Mouse (Mus musculus): ENCODE data around the gene Zfp316. TPM values are rescaled to one million over a fixed set of nuclear protein-coding genes. Genes with fewer than 3 reads are reported as not detected.

Gene Zfp316
- total and polyA plus RNA-seq, 3 experiments, result 4.3 to 4.8 TPM; not detected in 1

GRCm38 (mm10) chr5:143252039-143252438 is 17.8 kb downstream of the Zfp316 start (continued):
- no peak for TF ChIP-seq SMC3 (IDR thresholded peaks at IDR 0.05; ENCODE audit: low read depth, low read length)

GRCm38 (mm10) chr5:143244926-143245325 is 24.9 kb downstream of the Zfp316 start:
- Histone ChIP-seq H3K27me3 (ENCODE audit: control insufficient read depth in 1 of 2, insufficient read depth in 2 of 2, low read length in 2 of 2) (no peaks in the 10 kb centered on the region), H3K4me1 (ENCODE audit: control insufficient read depth in 1 of 2, insufficient read depth in 2 of 2, low read length in 2 of 2) (no peaks in the 10 kb centered on the region), H3K36me3 (ENCODE audit: control insufficient read depth in 1 of 2, insufficient read depth in 2 of 2, low read length in 2 of 2) (peaks cover 0 to 9% of the 10 kb centered on the region in 2 experiments; a peak in 2 of 4 replicates), H3K9ac (ENCODE audit: control insufficient read depth, low read depth, low read length, poor library complexity, severe bottlenecking) (no peak overlapping the region), H3K9me3 (replicated peaks; ENCODE audit: insufficient read depth, low read length) (no peaks in the 10 kb centered on the region), H3K79me2 (ENCODE audit: control insufficient read depth, insufficient read depth, low read length, poor library complexity) (no peaks in the 10 kb centered on the region), H3K4me3 (ENCODE audit: control insufficient read depth in 1 of 2, insufficient read depth in 1 of 2, low read depth in 2 of 2, low read length in 2 of 2) (no peak overlapping the region), H3K27ac (ENCODE audit: control insufficient read depth, low read depth, low read length) (no peak overlapping the region)
- no peak for DNase-seq (ENCODE audit: low read depth, low spot score)
- TF ChIP-seq GATA1 (IDR thresholded peaks at IDR 0.05; ENCODE audit: low read depth, low read length) (no peak), TAL1 (IDR thresholded peaks at IDR 0.05; ENCODE audit: low read length) (no peak), ETS1 (IDR thresholded peaks at IDR 0.05; ENCODE audit: low read depth, low read length) (no peak), RCOR1 (IDR thresholded peaks at IDR 0.05; ENCODE audit: low read depth, low read length) (no peak), USF2 (IDR thresholded peaks at IDR 0.05; ENCODE audit: borderline replicate concordance in 1 of 2, insufficient read depth in 1 of 2, low read depth in 1 of 2, low read length in 2 of 2) (no peak), EP300 (IDR thresholded peaks at IDR 0.05; ENCODE audit: low read depth in 1 of 2, low read length in 2 of 2) (no peak), TBP (IDR thresholded peaks at IDR 0.05; ENCODE audit: low read depth, low read length) (no peak), MAZ (IDR thresholded peaks at IDR 0.05; ENCODE audit: low read depth, low read length) (no peak), KAT2A (conservative IDR thresholded peaks at IDR 0.05; ENCODE audit: low read depth, low read length) (no peak), UBTF (IDR thresholded peaks at IDR 0.05; ENCODE audit: borderline replicate concordance, insufficient read depth, low read depth, low read length) (no peak), ZC3H11A (IDR thresholded peaks at IDR 0.05; ENCODE audit: low read depth, low read length) (no peak), SMC3 (IDR thresholded peaks at IDR 0.05; ENCODE audit: low read depth, low read length) (no peak)

- H3K27ac ChIP-seq (ENCODE audit: control insufficient read depth, low read depth, low read length), result no peak overlapping the region
- DNase-seq (ENCODE audit: low read depth, low spot score), result no peak
- H3K4me3 ChIP-seq (ENCODE audit: control insufficient read depth in 1 of 2, insufficient read depth in 1 of 2, low read depth in 2 of 2, low read length in 2 of 2), result peak overlapping the region; percentile 63 to 86
- H3K79me2 ChIP-seq (ENCODE audit: control insufficient read depth, insufficient read depth, low read length, poor library complexity), result peaks cover 8% of the 10 kb centered on the region
- peaks cover 0 to 17% of the 10 kb centered on the region in 2 experiments; a peak in 2 of 4 replicates for H3K4me1 ChIP-seq (ENCODE audit: control insufficient read depth in 1 of 2, insufficient read depth in 2 of 2, low read length in 2 of 2)
- peak overlapping the region; percentile 86 for H3K9ac ChIP-seq (ENCODE audit: control insufficient read depth, low read depth, low read length, poor library complexity, severe bottlenecking)
- no peaks in the 10 kb centered on the region for H3K9me3 ChIP-seq (replicated peaks; ENCODE audit: insufficient read depth, low read length)
- peaks cover 4 to 10% of the 10 kb centered on the region in 2 experiments; a peak in 3 of 4 replicates for H3K36me3 ChIP-seq (ENCODE audit: control insufficient read depth in 1 of 2, insufficient read depth in 2 of 2, low read length in 2 of 2)
- TF ChIP-seq NRF1 (IDR thresholded peaks at IDR 0.05; ENCODE audit: insufficient read depth, low read depth, low read length, poor library complexity, severe bottlenecking) (no peak), ZNF384 (IDR thresholded peaks at IDR 0.05; ENCODE audit: low read depth, low read length) (no peak), MYC (IDR thresholded peaks at IDR 0.05; ENCODE audit: low read depth, low read length) (no peak), MEF2A (IDR thresholded peaks at IDR 0.05; ENCODE audit: extremely low read depth, insufficient replicate concordance, low read depth, low read length, poor library complexity, severe bottlenecking) (no peak), TBP (IDR thresholded peaks at IDR 0.05; ENCODE audit: low read depth, low read length) (no peak), JUND (IDR thresholded peaks at IDR 0.05; ENCODE audit: low read depth, low read length) (no peak), ZC3H11A (IDR thresholded peaks at IDR 0.05; ENCODE audit: low read depth, low read length) (no peak), POLR2AphosphoS5 (IDR thresholded peaks at IDR 0.05; ENCODE audit: borderline replicate concordance, low read depth, low read length) (no peak), HCFC1 (IDR thresholded peaks at IDR 0.05; ENCODE audit: low read depth, low read length) (no peak), POLR2A (IDR thresholded peaks at IDR 0.05; ENCODE audit: control insufficient read depth in 1 of 2, insufficient read depth in 1 of 2, low read depth in 1 of 2, low read length in 2 of 2, poor library complexity in 1 of 2) (no peak), KAT2A (conservative IDR thresholded peaks at IDR 0.05; ENCODE audit: low read depth, low read length) (no peak), RCOR1 (IDR thresholded peaks at IDR 0.05; ENCODE audit: low read depth, low read length) (no peak), CHD1 (IDR thresholded peaks at IDR 0.05; ENCODE audit: low read depth, low read length) (no peak), CTCF (IDR thresholded peaks at IDR 0.05 in 2 of 3, conservative IDR thresholded peaks at IDR 0.05 in 1 of 3; ENCODE audit: control insufficient read depth in 1 of 3, insufficient read depth in 1 of 3, low read depth in 2 of 3, low read length in 3 of 3, poor library complexity in 1 of 3, severe bottlenecking in 1 of 3) (no peak), GATA1 (IDR thresholded peaks at IDR 0.05; ENCODE audit: low read depth, low read length) (no peak)
- H3K27me3 ChIP-seq (ENCODE audit: control insufficient read depth in 1 of 2, insufficient read depth in 2 of 2, low read length in 2 of 2), result no peaks in the 10 kb centered on the region
Measured at GRCm38 (mm10) chr5:143236036-143236435, 33.8 kb downstream of the Zfp316 start.
